Mouse (Mus musculus): Measurements from ENCODE around the gene Ifna13.

Ifna13 gene

GRCm38 (mm10) chr4:88644359-88644758 is at the start of gene Ifna13:
Gene Ifna13, minus strand, starts transcription at chr4:88644459.
- in situ Hi-C loops (cut with MboI; ENCODE audit: low pct_unique_long_range_greater_than_20kb in 1 of 2, low sequenced_read_pairs in 2 of 2, unreplicated experiment in 1 of 2): no loop called here

GRCm38 (mm10) chr4:88693392-88693791 is 49.1 kb upstream of the Ifna13 start:
- in situ Hi-C loops (cut with MboI; ENCODE audit: low pct_unique_long_range_greater_than_20kb in 1 of 2, low sequenced_read_pairs in 2 of 2, unreplicated experiment in 1 of 2): no loop called here

GRCm38 (mm10) chr4:88692537-88692936 is 48.3 kb upstream of the Ifna13 start:
- in situ Hi-C loops (cut with MboI; ENCODE audit: low pct_unique_long_range_greater_than_20kb in 1 of 2, low sequenced_read_pairs in 2 of 2, unreplicated experiment in 1 of 2): no loop called here

GRCm38 (mm10) chr4:88691259-88691658 is 47.0 kb upstream of the Ifna13 start, which contains the start of gene Ifnab:
Gene Ifnab, minus strand, starts transcription at chr4:88691359.
- in situ Hi-C loops (cut with MboI; ENCODE audit: low pct_unique_long_range_greater_than_20kb in 1 of 2, low sequenced_read_pairs in 2 of 2, unreplicated experiment in 1 of 2): no loop called here

- in situ Hi-C loops (cut with MboI; ENCODE audit: low pct_unique_long_range_greater_than_20kb in 1 of 2, low sequenced_read_pairs in 2 of 2, unreplicated experiment in 1 of 2): loop anchor here in 1 of 2 experiments (10.0 kb wide), 1 partner anchor 131 kb away; the partner anchor contains the start of genes Ifna11 and Ifna7
Measured at GRCm38 (mm10) chr4:88683812-88684211, 39.6 kb upstream of the Ifna13 start, which contains the start of gene Ifna2. Gene Ifna2, minus strand, starts transcription at chr4:88683912.

GRCm38 (mm10) chr4:88681353-88681752 is 37.1 kb upstream of the Ifna13 start:
- in situ Hi-C loops (cut with MboI; ENCODE audit: low pct_unique_long_range_greater_than_20kb in 1 of 2, low sequenced_read_pairs in 2 of 2, unreplicated experiment in 1 of 2): loop anchor here in 1 of 2 experiments (10.0 kb wide), 1 partner anchor 133 kb away; the partner anchor contains the start of genes Ifna11 and Ifna7

GRCm38 (mm10) chr4:88680362-88680761 is 36.1 kb upstream of the Ifna13 start:
- in situ Hi-C loops (cut with MboI; ENCODE audit: low pct_unique_long_range_greater_than_20kb in 1 of 2, low sequenced_read_pairs in 2 of 2, unreplicated experiment in 1 of 2): loop anchor here in 1 of 2 experiments (10.0 kb wide), 1 partner anchor 134 kb away; the partner anchor contains the start of genes Ifna11 and Ifna7

- in situ Hi-C loops (cut with MboI; ENCODE audit: low pct_unique_long_range_greater_than_20kb in 1 of 2, low sequenced_read_pairs in 2 of 2, unreplicated experiment in 1 of 2): no loop called here
Measured at GRCm38 (mm10) chr4:88676824-88677223, 32.6 kb upstream of the Ifna13 start, which contains the start of gene Ifna16. Gene Ifna16, minus strand, starts transcription at chr4:88676924.

GRCm38 (mm10) chr4:88655461-88655860 is 11.2 kb upstream of the Ifna13 start:
- in situ Hi-C loops (cut with MboI; ENCODE audit: low pct_unique_long_range_greater_than_20kb in 1 of 2, low sequenced_read_pairs in 2 of 2, unreplicated experiment in 1 of 2): no loop called here

GRCm38 (mm10) chr4:88653644-88654043 is 9.4 kb upstream of the Ifna13 start:
- in situ Hi-C loops (cut with MboI; ENCODE audit: low pct_unique_long_range_greater_than_20kb in 1 of 2, low sequenced_read_pairs in 2 of 2, unreplicated experiment in 1 of 2): no loop called here

GRCm38 (mm10) chr4:88642526-88642925 is 1.7 kb downstream of the Ifna13 start:
- in situ Hi-C loops (cut with MboI; ENCODE audit: low pct_unique_long_range_greater_than_20kb in 1 of 2, low sequenced_read_pairs in 2 of 2, unreplicated experiment in 1 of 2): no loop called here

- in situ Hi-C loops (cut with MboI; ENCODE audit: low pct_unique_long_range_greater_than_20kb in 1 of 2, low sequenced_read_pairs in 2 of 2, unreplicated experiment in 1 of 2): no loop called here
Measured at GRCm38 (mm10) chr4:88641077-88641831, 3.0 kb downstream of the Ifna13 start.

GRCm38 (mm10) chr4:88640704-88641076 is 3.6 kb downstream of the Ifna13 start:
- in situ Hi-C loops (cut with MboI; ENCODE audit: low pct_unique_long_range_greater_than_20kb in 1 of 2, low sequenced_read_pairs in 2 of 2, unreplicated experiment in 1 of 2): no loop called here

- in situ Hi-C loops (cut with MboI; ENCODE audit: low pct_unique_long_range_greater_than_20kb in 1 of 2, low sequenced_read_pairs in 2 of 2, unreplicated experiment in 1 of 2): no loop called here
Measured at GRCm38 (mm10) chr4:88634311-88634710, 9.9 kb downstream of the Ifna13 start, which contains the start of gene C87499. Gene C87499, minus strand, starts transcription at chr4:88634411.

- in situ Hi-C loops (cut with MboI; ENCODE audit: low pct_unique_long_range_greater_than_20kb in 1 of 2, low sequenced_read_pairs in 2 of 2, unreplicated experiment in 1 of 2): no loop called here
Measured at GRCm38 (mm10) chr4:88603276-88603675, 41.0 kb downstream of the Ifna13 start, which contains the start of gene Ifna12. Gene Ifna12, minus strand, starts transcription at chr4:88603376.
